In the genomic region with DNA sequence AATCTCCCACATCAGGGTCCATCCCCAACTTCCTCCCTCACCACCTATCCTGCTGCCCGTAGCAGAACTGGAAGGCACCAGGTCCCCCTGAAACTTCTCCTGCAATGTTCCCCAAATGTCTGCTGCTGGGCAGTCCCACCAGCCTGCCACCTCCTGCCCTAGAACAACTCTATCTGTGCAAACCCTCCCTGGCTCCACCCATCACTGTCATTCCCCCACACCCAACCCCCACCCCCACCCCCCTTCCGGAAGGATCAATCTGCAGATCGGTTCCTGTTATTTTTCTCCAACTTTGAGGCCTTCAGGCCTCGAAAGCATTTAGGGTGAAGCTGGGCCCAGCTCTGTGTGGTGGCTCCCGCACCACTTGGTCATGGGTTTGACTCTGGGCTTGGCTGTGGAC, we compare ENCODE assay signal across 11 mouse cellular contexts. TPM values are rescaled to one million over a fixed set of nuclear protein-coding genes. Genes with fewer than 3 reads are reported as not detected.
DNase-seq lines count a peak whose midpoint lies in the region; ATAC-seq lines count a peak whose summit lies in the region.
"Had no signal": no experiment of that assay in that cellular context is flagged by ENCODE, and none has a peak within 500 bp of the region (broad histone marks: within the 10 kb centered on the region; RNA-seq: fewer than 3 reads in every experiment).

No protein-coding gene starts in this region.

- H3K4me1 ChIP-seq in forebrain, embryonic 10.5 days, result peaks cover 69% of the 10 kb centered on the region
- H3K4me1 ChIP-seq in forebrain, embryonic 14.5 days (ENCODE audit: control insufficient read depth, insufficient read depth, low read length), result no peaks in the 10 kb centered on the region
- no peaks in the 10 kb centered on the region for H3K4me1 ChIP-seq in midbrain, embryonic 12.5 days
- no peaks in the 10 kb centered on the region for H3K4me1 ChIP-seq in midbrain, embryonic 16.5 days (ENCODE audit: control insufficient read depth, insufficient read depth, low read length)
- peaks cover 9% of the 10 kb centered on the region for H3K4me1 ChIP-seq in intestine, embryonic 14.5 days (replicated peaks; ENCODE audit: control insufficient read depth, insufficient read depth, low read length)

- no peak overlapping the region for H3K9ac ChIP-seq in forebrain, embryonic 14.5 days (ENCODE audit: low read length)
- H3K9ac ChIP-seq in midbrain, embryonic 12.5 days (replicated peaks), result 0 out of 2 replicates have a peak overlapping the region, but pooled peaks have one; percentile 28
- H3K9ac ChIP-seq in midbrain, embryonic 16.5 days (ENCODE audit: low read depth, low read length), result no peak overlapping the region
- H3K9ac ChIP-seq in intestine, embryonic 14.5 days (ENCODE audit: low read length), result no peak overlapping the region

- peak overlapping the region; percentile 36; the same call in 1 of the 2 replicates for H3K27ac ChIP-seq in forebrain, embryonic 10.5 days
- H3K27ac ChIP-seq in forebrain, embryonic 14.5 days (ENCODE audit: low read depth, low read length), result no peak overlapping the region
- no peak overlapping the region for H3K27ac ChIP-seq in midbrain, embryonic 12.5 days (replicated peaks)
- H3K27ac ChIP-seq in midbrain, embryonic 16.5 days (ENCODE audit: low read length), result no peak overlapping the region
- H3K27ac ChIP-seq in intestine, embryonic 14.5 days (ENCODE audit: low read depth), result peak overlapping the region; percentile 54; the same call in 1 of the 2 replicates

- H3K27me3 ChIP-seq in forebrain, embryonic 10.5 days (ENCODE audit: poor library complexity, severe bottlenecking), result peaks cover 10% of the 10 kb centered on the region
- H3K27me3 ChIP-seq in forebrain, embryonic 14.5 days (replicated peaks; ENCODE audit: control insufficient read depth, insufficient read depth, low read length), result no peaks in the 10 kb centered on the region
- H3K27me3 ChIP-seq in midbrain, embryonic 12.5 days, result peaks cover 15% of the 10 kb centered on the region; the same call in 1 of the 2 replicates
- H3K27me3 ChIP-seq in midbrain, embryonic 16.5 days (ENCODE audit: control insufficient read depth, insufficient read depth, low read depth, low read length), result no peaks in the 10 kb centered on the region
- H3K27me3 ChIP-seq in intestine, embryonic 14.5 days (replicated peaks; ENCODE audit: control insufficient read depth, insufficient read depth, low read length), result no peaks in the 10 kb centered on the region

- no peaks in the 10 kb centered on the region for H3K36me3 ChIP-seq in forebrain, embryonic 10.5 days (replicated peaks)
- no peaks in the 10 kb centered on the region for H3K36me3 ChIP-seq in forebrain, embryonic 14.5 days (ENCODE audit: control insufficient read depth, insufficient read depth, low read length)
- H3K36me3 ChIP-seq in midbrain, embryonic 12.5 days, result no peaks in the 10 kb centered on the region
- H3K36me3 ChIP-seq in midbrain, embryonic 16.5 days (ENCODE audit: control insufficient read depth, insufficient read depth, low read length), result no peaks in the 10 kb centered on the region
- H3K36me3 ChIP-seq in intestine, embryonic 14.5 days (ENCODE audit: control insufficient read depth, insufficient read depth, low read length), result no peaks in the 10 kb centered on the region

- no peak overlapping the region for H3K4me3 ChIP-seq in forebrain, embryonic 10.5 days
- no peak overlapping the region for H3K4me3 ChIP-seq in forebrain, embryonic 14.5 days (ENCODE audit: low read depth, low read length)
- no peak overlapping the region for H3K4me3 ChIP-seq in midbrain, embryonic 12.5 days
- no peak overlapping the region for H3K4me3 ChIP-seq in midbrain, embryonic 16.5 days (ENCODE audit: low read depth, low read length)
- H3K4me3 ChIP-seq in intestine, embryonic 14.5 days (ENCODE audit: low read depth, low read length), result no peak overlapping the region

- no peaks in the 10 kb centered on the region for H3K9me3 ChIP-seq in forebrain, embryonic 10.5 days
- no peaks in the 10 kb centered on the region for H3K9me3 ChIP-seq in forebrain, embryonic 14.5 days (replicated peaks; ENCODE audit: control insufficient read depth, low read length)
- no peaks in the 10 kb centered on the region for H3K9me3 ChIP-seq in midbrain, embryonic 12.5 days
- no peaks in the 10 kb centered on the region for H3K9me3 ChIP-seq in midbrain, embryonic 16.5 days (replicated peaks; ENCODE audit: control insufficient read depth, low read length, poor library complexity, severe bottlenecking)
- no peaks in the 10 kb centered on the region for H3K9me3 ChIP-seq in intestine, embryonic 14.5 days (ENCODE audit: control insufficient read depth, low read length)

- DNase-seq in forebrain, embryonic 10.5 days (ENCODE audit: extremely low spot score, low spot score), result no peak
- DNase-seq in forebrain, embryonic 14.5 days (ENCODE audit: low spot score), result no peak
- DNase-seq in intestine, embryonic 14.5 days (ENCODE audit: low spot score), result no peak
- no peak for DNase-seq in spleen, postnatal 36 days (ENCODE audit: low spot score in 2 of 2)
- DNase-seq in cerebellum, postnatal 14 days, result no peak

- H3K4me2 ChIP-seq in forebrain, embryonic 14.5 days (ENCODE audit: low read length), result no peak overlapping the region
- no peak overlapping the region for H3K4me2 ChIP-seq in midbrain, embryonic 12.5 days (replicated peaks)
- no peak overlapping the region for H3K4me2 ChIP-seq in midbrain, embryonic 16.5 days (ENCODE audit: low read length)
- H3K4me2 ChIP-seq in intestine, embryonic 14.5 days (ENCODE audit: low read length), result no peak overlapping the region

- ATAC-seq in forebrain, embryonic 14.5 days, result no peak
- no peak for ATAC-seq in midbrain, embryonic 12.5 days (ENCODE audit: low FRiP score, low read depth)
- ATAC-seq in midbrain, embryonic 16.5 days, result no peak
- ATAC-seq in intestine, embryonic 14.5 days (replicated peaks; ENCODE audit: low FRiP score, low TSS enrichment, low read depth), result no peak
- peak; percentile 55 for ATAC-seq in megakaryocyte progenitor cell, adult 5-6 weeks (replicated peaks; ENCODE audit: poor library complexity)

- WGBS in forebrain, embryonic 10.5 days, result 75% methylated on average over 5 of the region's 5 CpGs
- 89% methylated on average over 5 of the region's 5 CpGs for WGBS in forebrain, embryonic 14.5 days
- WGBS in midbrain, embryonic 12.5 days, result 68% methylated on average over 5 of the region's 5 CpGs
- WGBS in midbrain, embryonic 16.5 days, result 81% methylated on average over 5 of the region's 5 CpGs
- 66% methylated on average over 5 of the region's 5 CpGs for WGBS in intestine, embryonic 14.5 days

RNA-seq across cellular contexts. Expression of a gene that starts 8.7 kb away (rescaled TPM):
- 23.9 and 28.0 TPM in 2 replicates for polyA plus RNA-seq in forebrain, embryonic 10.5 days (2016; fragmentation: Nextera tagmentation; extraction: Ambion mirVana)
- 15.3 and 19.6 TPM in 2 replicates for polyA plus RNA-seq in forebrain, embryonic 14.5 days (2014; fragmentation: Nextera tagmentation; extraction: Ambion mirVana)
- 15.1 and 15.9 TPM in 2 replicates for polyA plus RNA-seq in midbrain, embryonic 12.5 days (2016; fragmentation: Nextera tagmentation; extraction: Ambion mirVana)
- 7.5 and 7.7 TPM in 2 replicates for polyA plus RNA-seq in midbrain, embryonic 16.5 days (2015; fragmentation: Nextera tagmentation; extraction: Ambion mirVana)
- 39.7 and 46.5 TPM in 2 replicates for polyA plus RNA-seq in intestine, embryonic 14.5 days (2014; fragmentation: Nextera tagmentation; extraction: Ambion mirVana)
- total RNA-seq in megakaryocyte progenitor cell, adult 5-6 weeks (2015), result 51.5 and 70.9 TPM in 2 replicates
- total RNA-seq in megakaryocyte progenitor cell, adult 5-6 weeks (2017), result 33.9 and 43.9 TPM in 2 replicates

RNA-seq across cellular contexts. Expression of a gene that starts 58.8 kb away (rescaled TPM):
- polyA plus RNA-seq in forebrain, embryonic 10.5 days (2016; fragmentation: Nextera tagmentation; extraction: Ambion mirVana), result not detected in 2 replicates
- polyA plus RNA-seq in forebrain, embryonic 14.5 days (2014; fragmentation: Nextera tagmentation; extraction: Ambion mirVana), result not detected in 2 replicates
- polyA plus RNA-seq in midbrain, embryonic 12.5 days (2016; fragmentation: Nextera tagmentation; extraction: Ambion mirVana), result not detected in 2 replicates
- polyA plus RNA-seq in midbrain, embryonic 16.5 days (2015; fragmentation: Nextera tagmentation; extraction: Ambion mirVana), result not detected in 2 replicates
- not detected in 2 replicates for polyA plus RNA-seq in intestine, embryonic 14.5 days (2014; fragmentation: Nextera tagmentation; extraction: Ambion mirVana)
- total RNA-seq in megakaryocyte progenitor cell, adult 5-6 weeks (2015), result not detected in 2 replicates
- total RNA-seq in megakaryocyte progenitor cell, adult 5-6 weeks (2017), result not detected in 2 replicates
- total RNA-seq: adrenal gland, adult 18-20 months; neutrophil, adult 5-6 weeks had no signal
- polyA plus RNA-seq: C2C12 had no signal

Comparison
In these comparisons a context has a peak if more than half of its experiments do, and no peak if none do; other contexts are left out.
1. H3K27ac ChIP-seq: peak in forebrain, embryonic 10.5 days (single experiment) and intestine, embryonic 14.5 days (single experiment); none in forebrain, embryonic 14.5 days (single experiment), midbrain, embryonic 12.5 days (single experiment) and midbrain, embryonic 16.5 days (single experiment).